Mouse (Mus musculus) heart, embryonic 10.5 days (tissue): ENCODE measurements around the gene Rmnd5b. TPM values are rescaled to one million over a fixed set of nuclear protein-coding genes. Genes with fewer than 3 reads are reported as not detected.

Source experiments
- DNase-seq: peaks from one replicate; pipeline ENCODE4 v3.0.0-alpha.2; 2017; ENCODE audit warnings: low spot score
- H3K27ac ChIP-seq: fragments of 300-500 bp; sonication (generic); 2 replicates; pipeline ENCODE4 v1.5.1; 2016; ENCODE audit warnings: mild to moderate bottlenecking
- H3K27me3 ChIP-seq: fragments of 300-500 bp; sonication (generic); 2 replicates; pipeline ENCODE4 v1.6.1; 2016; ENCODE audit warnings: mild to moderate bottlenecking; ENCODE audit not compliant: poor library complexity, insufficient read depth, severe bottlenecking
- H3K36me3 ChIP-seq: fragments of 300-500 bp; sonication (generic); 2 replicates; pipeline ENCODE4 v1.6.1; 2016; ENCODE audit warnings: mild to moderate bottlenecking, moderate library complexity
- H3K4me1 ChIP-seq: fragments of 300-500 bp; sonication (generic); 2 replicates; pipeline ENCODE4 v1.6.1; 2016; ENCODE audit warnings: mild to moderate bottlenecking
- H3K4me3 ChIP-seq: fragments of 300-500 bp; sonication (generic); 2 replicates; pipeline ENCODE4 v1.5.1; 2016; ENCODE audit warnings: mild to moderate bottlenecking, moderate library complexity
- H3K9me3 ChIP-seq: fragments of 300-500 bp; sonication (generic); 2 replicates; pipeline ENCODE4 v1.6.1; 2016; ENCODE audit warnings: mild to moderate bottlenecking, moderate library complexity
- WGBS: fragments of 180-500 bp; shearing (Covaris S2); methylation state at CpG from one replicate; pipeline ENCODE4 v1.1.7; 2016; 5-methylcytosine and 5-hydroxymethylcytosine counted together
- polyA plus RNA-seq: library from polyadenylated mRNA; unstranded; fragments of >200 nt; fragmentation: Nextera tagmentation; extraction: Ambion mirVana; gene quantifications from 2 replicates; pipeline ENCODE4 v1.2.1, GENCODE M21; 2016

Rmnd5b gene
- polyA plus RNA-seq, 1 experiment from 2014 or later, result 37.9 TPM

DNA sequence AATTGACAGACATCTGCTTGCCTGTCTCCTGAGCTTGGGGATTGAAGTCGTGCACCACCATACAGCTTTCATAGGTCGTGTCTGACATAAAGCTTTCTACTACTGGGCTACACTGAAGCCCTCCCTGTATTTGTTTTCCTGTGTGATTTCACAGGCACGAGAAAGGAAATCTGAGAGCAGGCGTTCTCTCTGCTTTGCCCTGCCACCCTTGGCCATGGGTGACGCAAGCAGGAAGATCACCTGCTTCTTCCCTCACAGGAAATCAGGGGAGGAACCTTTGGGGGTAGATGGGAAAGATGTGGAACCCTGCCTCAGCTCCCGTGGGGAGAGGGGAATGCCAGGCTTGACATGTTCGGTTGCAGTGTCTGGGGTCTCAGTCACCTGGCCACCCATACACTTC is 22.6 kb upstream of the Rmnd5b start:
- Histone ChIP-seq H3K4me1 (0 out of 2 replicates have a peak, but pooled peaks cover 7% of the 10 kb centered on the region), H3K4me3 (no peak overlapping the region), H3K9me3 (no peaks in the 10 kb centered on the region), H3K27me3 (no peaks in the 10 kb centered on the region), H3K27ac (no peak overlapping the region), H3K36me3 (no peaks in the 10 kb centered on the region; the same call in 1 of the 2 replicates)
- DNase-seq, result no peak
- 53% methylated on average over 7 of the region's 7 CpGs for WGBS

GRCm38 (mm10) chr11:51656798-51657521 is 21.3 kb upstream of the Rmnd5b start:
- 80% methylated on average over 10 of the region's 10 CpGs for WGBS
- Histone ChIP-seq H3K4me1 (0 out of 2 replicates have a peak, but pooled peaks cover 7% of the 10 kb centered on the region), H3K4me3 (no peak overlapping the region), H3K27me3 (peaks cover 1% of the 10 kb centered on the region; the same call in 1 of the 2 replicates), H3K36me3 (no peaks in the 10 kb centered on the region; the same call in 1 of the 2 replicates), H3K9me3 (no peaks in the 10 kb centered on the region), H3K27ac (no peak overlapping the region)
- no peak for DNase-seq

- H3K4me1 ChIP-seq, result peaks cover 21% of the 10 kb centered on the region
- DNase-seq, result no peak
- H3K27ac ChIP-seq, result no peak overlapping the region
- peaks cover 4% of the 10 kb centered on the region; the same call in 1 of the 2 replicates for H3K27me3 ChIP-seq
- H3K36me3 ChIP-seq, result no peaks in the 10 kb centered on the region; the same call in 1 of the 2 replicates
- 90% methylated on average over 3 of the region's 3 CpGs for WGBS
- H3K4me3 ChIP-seq, result no peak overlapping the region
- H3K9me3 ChIP-seq, result no peaks in the 10 kb centered on the region
Observed at GRCm38 (mm10) chr11:51654891-51655290, 19.2 kb upstream of the Rmnd5b start.

DNA sequence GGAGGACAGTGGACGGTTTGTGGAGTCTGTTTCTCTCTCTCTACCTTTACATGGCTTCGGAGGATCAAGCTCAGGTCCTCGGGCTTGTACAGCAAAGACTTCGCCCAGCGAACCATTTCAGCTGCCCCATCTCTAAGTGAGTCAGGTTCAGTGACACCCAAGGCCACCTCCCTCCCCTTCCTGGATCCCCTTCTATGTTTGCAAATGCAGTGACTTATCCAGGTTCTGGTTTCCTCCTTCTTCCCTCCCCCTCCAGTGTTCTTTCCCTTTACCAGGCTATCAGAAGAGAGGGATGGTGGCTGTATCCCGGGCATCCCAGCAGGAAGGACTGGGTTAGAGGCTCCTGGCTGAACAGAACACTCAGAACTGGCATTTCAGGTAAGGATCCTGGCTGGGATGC is 18.0 kb upstream of the Rmnd5b start:
- Histone ChIP-seq H3K27ac (no peak overlapping the region), H3K9me3 (no peaks in the 10 kb centered on the region), H3K27me3 (peaks cover 4% of the 10 kb centered on the region; the same call in 1 of the 2 replicates), H3K4me1 (peaks cover 31% of the 10 kb centered on the region), H3K36me3 (no peaks in the 10 kb centered on the region; the same call in 1 of the 2 replicates), H3K4me3 (no peak overlapping the region)
- 90% methylated on average over 6 of the region's 6 CpGs for WGBS
- no peak for DNase-seq

DNA sequence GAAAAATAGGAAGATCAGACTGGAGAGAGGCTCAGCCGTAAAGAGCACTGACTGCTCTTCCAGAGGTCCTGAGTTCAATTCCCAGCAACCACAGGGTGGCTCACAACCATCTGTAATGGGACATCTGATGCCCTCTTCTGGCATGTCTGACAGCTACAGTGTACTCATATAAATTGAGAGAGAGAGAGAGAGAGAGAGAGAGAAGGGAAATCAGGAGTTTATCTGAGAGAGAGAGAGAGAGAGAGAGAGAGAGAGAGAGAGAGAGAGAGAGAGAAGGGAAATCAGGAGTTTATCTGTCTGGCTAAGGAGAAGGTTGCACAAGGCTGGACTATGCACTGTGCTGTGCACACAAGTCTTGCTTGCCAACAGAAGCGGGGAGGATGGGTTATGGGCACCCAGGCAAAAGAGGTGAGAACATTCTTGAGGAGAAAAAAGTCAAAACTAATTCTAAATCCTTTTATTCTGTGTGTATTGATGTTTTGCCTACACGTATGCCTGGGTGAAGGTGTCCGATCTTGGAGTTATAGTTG is 17.3 kb upstream of the Rmnd5b start:
- Histone ChIP-seq H3K27me3 (peaks cover 4% of the 10 kb centered on the region; the same call in 1 of the 2 replicates), H3K4me1 (peaks cover 37% of the 10 kb centered on the region), H3K9me3 (no peaks in the 10 kb centered on the region), H3K27ac (no peak overlapping the region), H3K4me3 (no peak overlapping the region), H3K36me3 (no peaks in the 10 kb centered on the region; the same call in 1 of the 2 replicates)
- WGBS, result 88% methylated on average over 4 of the region's 4 CpGs
- no peak for DNase-seq

- peak; percentile 85 for DNase-seq
- Histone ChIP-seq H3K9me3 (no peaks in the 10 kb centered on the region), H3K27ac (peak within 1 kb of the TSS; percentile 89), H3K36me3 (no peaks in the 10 kb centered on the region; the same call in 1 of the 2 replicates), H3K27me3 (peaks cover 4% of the 10 kb centered on the region; the same call in 1 of the 2 replicates), H3K4me3 (peak within 1 kb of the TSS; percentile 79), H3K4me1 (peaks cover 48% of the 10 kb centered on the region)
- WGBS, result 1% methylated on average over 60 of the region's 70 CpGs
Observed at GRCm38 (mm10) chr11:51650691-51651515, 15.2 kb upstream of the Rmnd5b start, which contains the start of the genes N4bp3 and D930048N14Rik. N4bp3 (minus strand) TSS chr11:51650842. D930048N14Rik (plus strand) TSS chr11:51650954.

DNA sequence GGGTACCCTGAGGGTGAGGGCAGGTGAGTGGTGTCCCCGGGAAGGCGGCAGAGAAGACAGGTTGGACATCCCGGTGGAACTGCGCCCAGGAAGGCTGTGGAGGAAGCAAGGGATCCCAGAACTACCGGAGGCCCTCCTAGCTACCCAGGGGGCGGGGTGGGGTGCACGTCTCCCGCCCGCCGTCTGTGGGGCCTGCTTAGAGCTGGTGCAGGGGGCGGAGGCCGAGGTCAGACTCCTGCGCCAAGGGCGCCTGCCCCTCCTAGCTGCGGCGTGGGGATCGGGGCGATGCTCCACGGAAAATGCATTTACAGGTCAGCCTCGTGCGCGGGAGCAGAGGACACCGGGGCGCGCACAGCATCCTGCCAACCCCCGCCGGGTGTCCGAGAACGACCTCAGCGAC is 14.6 kb upstream of the Rmnd5b start:
- H3K36me3 ChIP-seq, result peaks cover 5% of the 10 kb centered on the region
- peaks cover 7% of the 10 kb centered on the region; the same call in 1 of the 2 replicates for H3K27me3 ChIP-seq
- under 1% methylated on average over 29 of the region's 30 CpGs for WGBS
- H3K4me1 ChIP-seq, result peaks cover 48% of the 10 kb centered on the region
- no peaks in the 10 kb centered on the region for H3K9me3 ChIP-seq
- H3K27ac ChIP-seq, result peak overlapping the region; percentile 89
- H3K4me3 ChIP-seq, result peak overlapping the region; percentile 79
- DNase-seq, result no peak

GRCm38 (mm10) chr11:51649889-51650199 is 14.1 kb upstream of the Rmnd5b start:
- Histone ChIP-seq H3K4me3 (peak overlapping the region; percentile 79), H3K9me3 (no peaks in the 10 kb centered on the region), H3K27ac (peak overlapping the region; percentile 89), H3K4me1 (peaks cover 48% of the 10 kb centered on the region), H3K27me3 (peaks cover 11% of the 10 kb centered on the region; the same call in 1 of the 2 replicates), H3K36me3 (peaks cover 9% of the 10 kb centered on the region)
- no peak for DNase-seq
- 5% methylated on average over 7 of the region's 7 CpGs for WGBS

- H3K27ac ChIP-seq, result peak overlapping the region; percentile 89
- H3K9me3 ChIP-seq, result no peaks in the 10 kb centered on the region
- peaks cover 16% of the 10 kb centered on the region; the same call in 1 of the 2 replicates for H3K27me3 ChIP-seq
- peaks cover 14% of the 10 kb centered on the region for H3K36me3 ChIP-seq
- peak overlapping the region; percentile 79 for H3K4me3 ChIP-seq
- H3K4me1 ChIP-seq, result peaks cover 48% of the 10 kb centered on the region
- no peak for DNase-seq
- WGBS, result 24% methylated on average over 11 of the region's 11 CpGs
Observed at GRCm38 (mm10) chr11:51649111-51649888, 13.6 kb upstream of the Rmnd5b start.

GRCm38 (mm10) chr11:51648566-51648965 is 12.9 kb upstream of the Rmnd5b start:
- Histone ChIP-seq H3K9me3 (no peaks in the 10 kb centered on the region), H3K27ac (peak overlapping the region; percentile 13; the same call in 1 of the 2 replicates), H3K27me3 (peaks cover 23% of the 10 kb centered on the region), H3K4me1 (peaks cover 55% of the 10 kb centered on the region), H3K4me3 (peak overlapping the region; percentile 79; the same call in 1 of the 2 replicates), H3K36me3 (peaks cover 20% of the 10 kb centered on the region)
- 20% methylated on average over 3 of the region's 3 CpGs for WGBS
- DNase-seq, result no peak

- H3K4me3 ChIP-seq, result no peak overlapping the region
- WGBS, result 64% methylated on average over 15 of the region's 15 CpGs
- H3K4me1 ChIP-seq, result peaks cover 62% of the 10 kb centered on the region
- peaks cover 32% of the 10 kb centered on the region for H3K27me3 ChIP-seq
- DNase-seq, result no peak
- peak overlapping the region; percentile 18; the same call in 1 of the 2 replicates for H3K27ac ChIP-seq
- peaks cover 30% of the 10 kb centered on the region for H3K36me3 ChIP-seq
- H3K9me3 ChIP-seq, result no peaks in the 10 kb centered on the region
Observed at GRCm38 (mm10) chr11:51646751-51647667, 11.3 kb upstream of the Rmnd5b start.
